In genomic region chr9:98234731-98235130, GRCm38 (mm10) we compare ENCODE assay signal across 7 mouse cellular contexts. TPM values are rescaled to one million over a fixed set of nuclear protein-coding genes. Genes with fewer than 3 reads are reported as not detected.
DNase-seq lines count a peak whose midpoint lies in the region; ATAC-seq and TF ChIP-seq lines count a peak whose summit lies in the region.
"Not testable (repeated sequence)": the region's sequence is repeated elsewhere in the genome, so short reads cannot be mapped to it uniquely, and the experiment has no call there.

No protein-coding gene starts in this region.

- peak; percentile 2 for DNase-seq in 416B (ENCODE audit: low read depth)
- peak; percentile 54 for DNase-seq in ZHBTc4 (ENCODE audit: low read depth, low spot score)
- peak; percentile 70 for DNase-seq in embryo, embryonic 10.5 days (ENCODE audit: low spot score)
- peak; percentile 67 for DNase-seq in forelimb bud, embryonic 11.5 days (ENCODE audit: low read depth, low spot score)
- peak; percentile 44 for DNase-seq in kidney, postnatal 0 days (ENCODE audit: low spot score)
- peak; percentile 22 for DNase-seq in liver
- DNase-seq in ovary, postnatal 14 days (ENCODE audit: low spot score), result peak; percentile 25

- not testable (repeated sequence) for H3K4me3 ChIP-seq in kidney, postnatal 0 days (replicated peaks; ENCODE audit: low read depth, low read length)

- WGBS in kidney, postnatal 0 days, result 34% methylated on average over 2 of the region's 2 CpGs

- not testable (repeated sequence) for ATAC-seq in kidney, postnatal 0 days (replicated peaks; ENCODE audit: low FRiP score, low read depth)

- not testable (repeated sequence) for H3K4me2 ChIP-seq in kidney, postnatal 0 days (ENCODE audit: low read length)

- not testable (repeated sequence) for H3K36me3 ChIP-seq in kidney, postnatal 0 days (ENCODE audit: insufficient read depth, low read length)

- not testable (repeated sequence) for H3K4me1 ChIP-seq in kidney, postnatal 0 days (replicated peaks; ENCODE audit: insufficient read depth, low read length)

- not testable (repeated sequence) for H3K27ac ChIP-seq in kidney, postnatal 0 days

- not testable (repeated sequence) for TF ChIP-seq CTCF in kidney, postnatal 0 days (IDR thresholded peaks at IDR 0.05; ENCODE audit: low read depth)

- not testable (repeated sequence) for H3K9ac ChIP-seq in kidney, postnatal 0 days (ENCODE audit: low read depth, low read length)

- not testable (repeated sequence) for H3K9me3 ChIP-seq in kidney, postnatal 0 days (replicated peaks; ENCODE audit: low read length)

- not testable (repeated sequence) for H3K27me3 ChIP-seq in kidney, postnatal 0 days (ENCODE audit: insufficient read depth, low read length)

RNA-seq across cellular contexts. Expression of gene Nmnat3, which starts 52.5 kb away (rescaled TPM):
- 15.1 and 15.6 TPM in 2 replicates for polyA plus RNA-seq in kidney, postnatal 0 days (2015; fragmentation: Nextera tagmentation; extraction: Ambion mirVana)

Comparison
In these comparisons a context has a peak if more than half of its experiments do, and no peak if none do; other contexts are left out.
1. DNase-seq: peak in every context shown above with its lines; median percentile 70 in embryo, embryonic 10.5 days; 67 in forelimb bud, embryonic 11.5 days; 54 in ZHBTc4; 44 in kidney, postnatal 0 days; 25 in ovary, postnatal 14 days; 22 in liver; 2 in 416B.